Mouse (Mus musculus) hindbrain, embryonic 10.5 days (tissue): ENCODE results near the gene Cnot2. TPM values are rescaled to one million over a fixed set of nuclear protein-coding genes. Genes with fewer than 3 reads are reported as not detected.

Experiments used
- DNase-seq: peaks from one replicate; pipeline ENCODE4 v3.0.0-alpha.2; 2017; ENCODE audit warnings: low spot score
- H3K27ac ChIP-seq: fragments of 300-500 bp; sonication (generic); 2 replicates; pipeline ENCODE4 v1.5.1; 2016; ENCODE audit warnings: mild to moderate bottlenecking, moderate library complexity
- H3K27me3 ChIP-seq: fragments of 300-500 bp; sonication (generic); 2 replicates; pipeline ENCODE4 v1.6.1; 2016; ENCODE audit warnings: mild to moderate bottlenecking; ENCODE audit not compliant: poor library complexity, insufficient read depth, severe bottlenecking
- H3K36me3 ChIP-seq: fragments of 300-500 bp; sonication (generic); 2 replicates; pipeline ENCODE4 v1.6.1; 2016; ENCODE audit warnings: mild to moderate bottlenecking, moderate library complexity
- H3K4me1 ChIP-seq: fragments of 300-500 bp; sonication (generic); replicated peaks from 2 replicates; pipeline ENCODE4 v1.6.1; 2016; ENCODE audit warnings: mild to moderate bottlenecking
- H3K4me3 ChIP-seq: fragments of 300-500 bp; sonication (generic); 2 replicates; pipeline ENCODE4 v1.5.1; 2016; ENCODE audit warnings: mild to moderate bottlenecking, moderate library complexity
- H3K9me3 ChIP-seq: fragments of 300-500 bp; sonication (generic); 2 replicates; pipeline ENCODE4 v1.6.1; 2016; ENCODE audit warnings: mild to moderate bottlenecking, moderate library complexity
- WGBS: fragments of 180-500 bp; shearing (Covaris S2); methylation state at CpG from one replicate; pipeline ENCODE4 v1.1.7; 2016; 5-methylcytosine and 5-hydroxymethylcytosine counted together
- polyA plus RNA-seq: library from polyadenylated mRNA; unstranded; fragments of >200 nt; fragmentation: Nextera tagmentation; extraction: Ambion mirVana; gene quantifications from 2 replicates; pipeline ENCODE4 v1.2.1, GENCODE M21; 2016

Gene Cnot2
- polyA plus RNA-seq, 1 experiment from 2014 or later: 107 TPM

- Histone ChIP-seq H3K4me3 (no peak overlapping the region), H3K9me3 (peaks cover 7% of the 10 kb centered on the region; the same call in 1 of the 2 replicates), H3K27ac (no peak overlapping the region), H3K27me3 (no peaks in the 10 kb centered on the region; the same call in 1 of the 2 replicates), H3K4me1 (peaks cover 14% of the 10 kb centered on the region; the same call in 1 of the 2 replicates), H3K36me3 (peaks cover 4% of the 10 kb centered on the region; the same call in 1 of the 2 replicates)
- WGBS: 73% methylated on average over 5 of the region's 5 CpGs
- DNase-seq: no peak
Observed at GRCm38 (mm10) chr10:116468094-116468493, 113.2 kb downstream of the Cnot2 start.

DNA sequence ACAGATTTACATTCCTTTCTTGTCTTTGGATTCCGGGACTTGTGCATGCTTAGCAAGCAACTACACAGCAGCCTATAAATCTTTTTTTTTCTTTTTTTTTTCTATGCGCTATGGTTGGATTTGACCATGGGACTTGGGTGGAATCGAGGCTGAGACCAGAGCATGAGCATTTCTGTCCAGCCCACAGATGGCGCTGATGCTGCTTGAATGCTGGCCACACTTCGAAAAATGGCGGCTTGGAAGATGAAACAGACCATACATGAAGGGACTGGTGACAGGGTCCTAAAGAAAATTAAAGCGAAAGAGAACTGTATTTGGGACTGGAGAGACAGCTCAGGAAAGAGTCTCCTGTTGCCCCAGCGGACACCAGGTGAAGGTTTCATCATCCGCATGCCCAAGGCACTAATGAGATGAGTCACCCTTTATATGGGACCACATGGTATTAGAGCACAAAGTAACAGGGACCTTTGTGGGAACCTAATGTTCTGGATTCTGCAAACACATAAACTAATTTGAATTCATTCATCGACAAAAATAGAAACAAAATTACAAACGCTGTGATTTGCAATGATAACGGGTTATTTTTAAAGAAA is 117.5 kb downstream of the Cnot2 start:
- DNase-seq: no peak
- no peak overlapping the region for H3K27ac ChIP-seq
- H3K9me3 ChIP-seq: peaks cover 11% of the 10 kb centered on the region; the same call in 1 of the 2 replicates
- peaks cover 12% of the 10 kb centered on the region for H3K36me3 ChIP-seq
- no peaks in the 10 kb centered on the region for H3K27me3 ChIP-seq
- 91% methylated on average over 12 of the region's 12 CpGs for WGBS
- no peak overlapping the region for H3K4me3 ChIP-seq
- no peaks in the 10 kb centered on the region for H3K4me1 ChIP-seq

DNA sequence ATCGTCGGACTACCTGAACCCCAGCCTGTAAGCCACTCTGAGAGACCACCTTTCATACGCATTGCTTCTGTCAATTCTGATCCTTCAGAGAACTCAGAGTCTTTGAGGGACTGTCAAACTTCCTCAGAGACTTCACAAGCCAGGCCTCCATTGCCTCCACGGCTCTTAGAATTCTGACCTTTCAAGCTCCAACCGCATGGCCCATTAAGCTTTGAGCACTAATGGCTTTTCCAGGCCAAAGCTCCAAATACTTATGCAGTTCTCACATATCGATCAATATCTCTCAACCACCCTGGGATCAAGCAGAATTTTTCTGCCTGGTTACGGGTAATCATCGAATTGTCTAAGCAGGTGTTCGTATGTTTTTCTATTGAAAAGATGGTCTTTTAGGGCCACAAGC is 119.9 kb downstream of the Cnot2 start:
- DNase-seq: no peak
- H3K4me3 ChIP-seq: no peak overlapping the region
- no peaks in the 10 kb centered on the region for H3K4me1 ChIP-seq
- H3K27me3 ChIP-seq: no peaks in the 10 kb centered on the region
- H3K9me3 ChIP-seq: peaks cover 14% of the 10 kb centered on the region; the same call in 1 of the 2 replicates
- H3K27ac ChIP-seq: no peak overlapping the region
- WGBS: 89% methylated on average over 9 of the region's 9 CpGs
- H3K36me3 ChIP-seq: peaks cover 23% of the 10 kb centered on the region

GRCm38 (mm10) chr10:116458786-116459185 is 122.5 kb downstream of the Cnot2 start:
- Histone ChIP-seq H3K4me1 (no peaks in the 10 kb centered on the region), H3K9me3 (peaks cover 15% of the 10 kb centered on the region; the same call in 1 of the 2 replicates), H3K4me3 (no peak overlapping the region), H3K36me3 (peaks cover 26% of the 10 kb centered on the region), H3K27me3 (no peaks in the 10 kb centered on the region), H3K27ac (no peak overlapping the region)
- 94% methylated on average over 9 of the region's 9 CpGs for WGBS
- no peak for DNase-seq

DNA sequence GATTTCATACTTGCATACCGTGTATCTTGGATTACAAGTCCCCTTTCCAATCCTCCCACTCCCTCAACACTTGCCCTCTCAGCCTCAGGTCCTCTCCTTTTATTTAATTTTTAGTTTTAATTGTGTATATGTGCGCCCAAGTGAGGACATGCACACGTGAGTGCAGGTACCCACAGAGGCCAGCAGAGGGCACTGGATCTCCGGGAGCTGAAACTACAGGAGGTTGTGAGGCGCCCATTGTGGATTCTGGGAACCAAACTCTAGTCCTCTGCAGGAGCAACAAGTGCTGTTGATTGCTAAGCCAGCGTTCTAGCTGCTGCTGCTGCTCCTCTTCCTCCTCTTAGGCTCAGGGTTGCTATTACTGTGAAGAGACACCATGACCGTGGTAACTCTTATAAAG is 128.5 kb downstream of the Cnot2 start:
- no peak for DNase-seq
- no peak overlapping the region for H3K4me3 ChIP-seq
- H3K27me3 ChIP-seq: no peaks in the 10 kb centered on the region
- peaks cover 6% of the 10 kb centered on the region; the same call in 1 of the 2 replicates for H3K9me3 ChIP-seq
- H3K4me1 ChIP-seq: no peaks in the 10 kb centered on the region
- WGBS: 94% methylated on average over 7 of the region's 7 CpGs
- peaks cover 16% of the 10 kb centered on the region for H3K36me3 ChIP-seq
- no peak overlapping the region for H3K27ac ChIP-seq

DNA sequence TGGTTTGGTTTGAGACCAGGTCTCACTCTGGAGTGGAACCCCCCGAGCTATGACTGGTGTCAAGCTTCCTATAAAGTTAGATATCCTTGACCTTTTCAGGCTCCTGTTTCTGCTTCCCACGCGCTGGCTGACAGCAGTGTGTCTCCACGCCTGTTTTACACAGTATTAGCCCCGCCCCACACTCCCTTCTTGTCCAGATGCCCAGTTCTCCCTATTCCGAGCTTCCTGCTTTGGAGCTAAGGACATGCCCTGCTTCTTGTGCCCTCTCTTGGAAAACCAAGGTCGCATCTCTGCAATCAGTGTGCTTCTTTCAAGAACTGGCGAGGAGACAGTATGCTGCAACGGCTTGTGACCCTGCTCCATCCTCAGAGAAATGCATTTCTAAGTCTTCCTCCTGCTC is 130.7 kb downstream of the Cnot2 start:
- no peak overlapping the region for H3K27ac ChIP-seq
- H3K9me3 ChIP-seq: no peaks in the 10 kb centered on the region
- H3K36me3 ChIP-seq: peaks cover 6% of the 10 kb centered on the region
- H3K4me1 ChIP-seq: no peaks in the 10 kb centered on the region
- no peak overlapping the region for H3K4me3 ChIP-seq
- no peaks in the 10 kb centered on the region for H3K27me3 ChIP-seq
- WGBS: 80% methylated on average over 9 of the region's 9 CpGs
- no peak for DNase-seq

GRCm38 (mm10) chr10:116448166-116448565 is 133.1 kb downstream of the Cnot2 start:
- DNase-seq: no peak
- no peak overlapping the region for H3K4me3 ChIP-seq
- H3K36me3 ChIP-seq: peaks cover 16% of the 10 kb centered on the region
- no peaks in the 10 kb centered on the region for H3K27me3 ChIP-seq
- H3K27ac ChIP-seq: no peak overlapping the region
- no peaks in the 10 kb centered on the region for H3K4me1 ChIP-seq
- no peaks in the 10 kb centered on the region for H3K9me3 ChIP-seq
- WGBS: 96% methylated on average over 12 of the region's 12 CpGs

DNA sequence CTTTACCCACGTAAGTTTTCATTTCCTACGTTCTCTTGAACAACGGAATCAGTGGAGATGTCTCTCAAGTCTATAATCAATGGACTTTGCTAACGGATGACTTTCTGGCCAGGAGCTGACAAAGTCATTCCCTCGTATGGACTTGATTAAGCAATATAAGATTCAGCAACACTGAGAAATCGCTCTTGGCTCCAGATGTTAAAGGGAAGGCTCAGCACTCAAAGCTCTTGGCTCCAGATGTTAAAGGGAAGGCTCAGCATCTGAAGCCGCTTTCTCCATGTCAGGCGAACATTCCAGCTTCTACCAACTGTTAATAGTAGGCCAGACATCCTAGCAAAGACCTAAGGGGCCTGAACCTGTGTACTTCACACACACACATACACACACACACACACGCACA is 134.1 kb downstream of the Cnot2 start:
- 88% methylated on average over 9 of the region's 9 CpGs for WGBS
- no peaks in the 10 kb centered on the region for H3K27me3 ChIP-seq
- no peaks in the 10 kb centered on the region for H3K9me3 ChIP-seq
- DNase-seq: no peak
- H3K4me3 ChIP-seq: no peak overlapping the region
- H3K4me1 ChIP-seq: no peaks in the 10 kb centered on the region
- no peak overlapping the region for H3K27ac ChIP-seq
- H3K36me3 ChIP-seq: peaks cover 12% of the 10 kb centered on the region; the same call in 1 of the 2 replicates

DNA sequence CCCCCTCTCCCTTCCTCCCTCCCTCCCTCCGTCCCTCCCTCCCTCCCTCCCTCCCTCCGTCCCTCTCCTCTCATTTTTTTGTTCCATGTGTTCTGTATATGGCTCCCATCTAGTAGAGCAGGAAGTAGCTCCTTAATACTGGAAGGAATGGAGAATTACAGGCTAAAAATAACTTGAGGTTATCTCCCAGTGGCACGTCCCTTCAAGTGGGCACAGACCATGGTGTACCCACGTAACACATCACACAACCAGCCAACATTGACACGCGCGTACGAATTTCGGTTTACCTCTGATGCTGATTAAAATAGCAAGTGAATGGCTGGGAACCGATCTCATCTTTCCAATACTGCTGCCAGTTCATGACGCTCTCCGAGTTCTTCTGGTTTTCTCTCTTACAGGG is 135.3 kb downstream of the Cnot2 start:
- Histone ChIP-seq H3K27ac (no peak overlapping the region), H3K36me3 (peaks cover 12% of the 10 kb centered on the region; the same call in 1 of the 2 replicates), H3K27me3 (no peaks in the 10 kb centered on the region), H3K4me1 (no peaks in the 10 kb centered on the region), H3K4me3 (no peak overlapping the region), H3K9me3 (no peaks in the 10 kb centered on the region)
- WGBS: 89% methylated on average over 12 of the region's 12 CpGs
- no peak for DNase-seq

DNA sequence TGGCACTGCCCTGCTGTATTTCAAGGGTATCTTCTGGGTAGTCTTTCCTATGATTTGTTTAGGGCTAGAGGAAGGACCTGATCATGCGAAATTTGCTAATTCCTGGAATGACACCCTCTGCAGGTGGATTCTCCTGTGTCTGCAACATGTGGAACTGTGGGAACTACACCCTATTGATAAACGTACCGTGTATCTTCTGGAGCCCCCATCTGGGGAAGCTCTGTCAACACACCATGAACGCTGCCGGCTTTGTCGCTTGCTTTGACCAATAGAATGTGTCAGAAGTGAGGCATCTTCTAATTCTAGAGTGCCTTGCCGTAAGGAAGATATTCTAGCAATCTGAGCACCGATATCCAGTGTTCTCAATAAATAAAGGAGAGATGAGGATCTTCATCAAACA is 136.5 kb downstream of the Cnot2 start:
- H3K4me3 ChIP-seq: no peak overlapping the region
- WGBS: 92% methylated on average over 8 of the region's 8 CpGs
- DNase-seq: no peak

GRCm38 (mm10) chr10:116444371-116444770 is 136.9 kb downstream of the Cnot2 start:
- WGBS: 93% methylated on average over 10 of the region's 10 CpGs
- DNase-seq: no peak
- Histone ChIP-seq H3K36me3 (peaks cover 13% of the 10 kb centered on the region; the same call in 1 of the 2 replicates), H3K4me3 (no peak overlapping the region), H3K27me3 (no peaks in the 10 kb centered on the region), H3K4me1 (no peaks in the 10 kb centered on the region), H3K9me3 (peaks cover 2% of the 10 kb centered on the region; the same call in 1 of the 2 replicates), H3K27ac (no peak overlapping the region)

More for the DNA sequence above, 136.5 kb downstream of the Cnot2 start:
- Histone ChIP-seq H3K36me3 (peaks cover 12% of the 10 kb centered on the region; the same call in 1 of the 2 replicates), H3K27ac (no peak overlapping the region), H3K9me3 (no peaks in the 10 kb centered on the region), H3K4me1 (no peaks in the 10 kb centered on the region), H3K27me3 (no peaks in the 10 kb centered on the region)

DNA sequence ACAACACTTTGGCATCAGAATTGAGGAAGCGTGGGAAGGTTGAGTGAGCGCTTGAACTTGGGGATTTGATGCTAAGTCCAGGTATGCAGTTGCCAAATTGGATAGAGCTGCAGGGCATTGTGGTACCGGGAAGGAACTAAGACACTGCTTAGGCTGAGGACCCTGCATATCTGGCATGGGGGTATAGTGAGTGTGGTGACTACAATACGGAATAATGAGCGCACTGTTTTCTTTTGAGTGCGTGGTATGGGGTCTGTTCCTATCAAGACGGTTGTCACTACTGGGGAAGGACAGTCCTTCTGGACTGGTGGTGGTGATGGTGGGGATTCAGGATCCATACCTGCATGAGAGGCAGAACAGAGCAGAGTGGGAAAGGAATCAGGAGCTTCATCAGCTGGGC is 140.4 kb downstream of the Cnot2 start:
- DNase-seq: no peak
- H3K27ac ChIP-seq: no peak overlapping the region
- WGBS: 95% methylated on average over 7 of the region's 7 CpGs
- peaks cover 13% of the 10 kb centered on the region for H3K9me3 ChIP-seq
- H3K4me3 ChIP-seq: no peak overlapping the region
- H3K27me3 ChIP-seq: no peaks in the 10 kb centered on the region
- H3K36me3 ChIP-seq: peaks cover 25% of the 10 kb centered on the region
- H3K4me1 ChIP-seq: no peaks in the 10 kb centered on the region

GRCm38 (mm10) chr10:116440088-116440487 is 141.2 kb downstream of the Cnot2 start:
- H3K9me3 ChIP-seq: peaks cover 13% of the 10 kb centered on the region
- no peaks in the 10 kb centered on the region for H3K27me3 ChIP-seq
- no peak for DNase-seq
- no peaks in the 10 kb centered on the region for H3K4me1 ChIP-seq
- peaks cover 25% of the 10 kb centered on the region for H3K36me3 ChIP-seq
- no peak overlapping the region for H3K4me3 ChIP-seq
- H3K27ac ChIP-seq: no peak overlapping the region
- 91% methylated on average over 10 of the region's 10 CpGs for WGBS
